Mouse (Mus musculus) T-cell, adult 2 months (primary cell): ENCODE measurements around the gene 4930518I15Rik.
"Not testable (repeated sequence)": the region's sequence is repeated elsewhere in the genome, so short reads cannot be mapped to it uniquely, and the experiment has no call there.

Experiments used
- DNase-seq: peaks from one replicate; pipeline ENCODE4 v3.0.0; 2022; ENCODE audit warnings: low spot score

4930518I15Rik gene

GRCm38 (mm10) chr2:156843331-156843730, 14.4 kb downstream of the 4930518I15Rik start:
- no peak for DNase-seq

- DNase-seq = no peak
Observed at GRCm38 (mm10) chr2:156842711-156843110, 15.0 kb downstream of the 4930518I15Rik start.

- peak; percentile 45 for DNase-seq
Observed at GRCm38 (mm10) chr2:156841841-156842706, 15.7 kb downstream of the 4930518I15Rik start.

GRCm38 (mm10) chr2:156841028-156841840, 16.5 kb downstream of the 4930518I15Rik start:
- peak; percentile 42 for DNase-seq

- DNase-seq = peak; percentile 34
Observed at GRCm38 (mm10) chr2:156840301-156841027, 17.3 kb downstream of the 4930518I15Rik start.

GRCm38 (mm10) chr2:156839319-156840191, 18.2 kb downstream of the 4930518I15Rik start, which contains the start of gene Tgif2:
Gene Tgif2 (plus strand): TSS chr2:156840007.
- peak; percentile 86 for DNase-seq

- DNase-seq = no peak
Observed at GRCm38 (mm10) chr2:156838839-156839238, 18.9 kb downstream of the 4930518I15Rik start.

- no peak for DNase-seq
Observed at GRCm38 (mm10) chr2:156834336-156834735, 23.4 kb downstream of the 4930518I15Rik start.

- DNase-seq = not testable (repeated sequence)
Observed at GRCm38 (mm10) chr2:156825128-156825527, 32.6 kb downstream of the 4930518I15Rik start.

GRCm38 (mm10) chr2:156816116-156816515, 41.6 kb downstream of the 4930518I15Rik start:
- no peak for DNase-seq

GRCm38 (mm10) chr2:156815412-156815811, 42.3 kb downstream of the 4930518I15Rik start:
- DNase-seq = no peak

- no peak for DNase-seq
Observed at GRCm38 (mm10) chr2:156814893-156815292, 42.9 kb downstream of the 4930518I15Rik start.

GRCm38 (mm10) chr2:156814344-156814801, 43.4 kb downstream of the 4930518I15Rik start:
- DNase-seq = no peak

GRCm38 (mm10) chr2:156811556-156811955, 46.2 kb downstream of the 4930518I15Rik start:
- DNase-seq = no peak

- DNase-seq = no peak
Observed at GRCm38 (mm10) chr2:156810716-156811115, 47.0 kb downstream of the 4930518I15Rik start.

GRCm38 (mm10) chr2:156809579-156809978, 48.2 kb downstream of the 4930518I15Rik start:
- peak; percentile 39 for DNase-seq

GRCm38 (mm10) chr2:156806886-156807285, 50.9 kb downstream of the 4930518I15Rik start:
- no peak for DNase-seq
